In genomic region chr12:39977996-39978590, GRCm38 (mm10) we compare ENCODE assay signal across 16 mouse cellular contexts. TPM values are rescaled to one million over a fixed set of nuclear protein-coding genes. Genes with fewer than 3 reads are reported as not detected.
A peak's percentile ranks its signal among the peaks of the same experiment; 100 is the strongest.
DNase-seq lines count a peak whose midpoint lies in the region; TF ChIP-seq lines count a peak whose summit lies in the region.
"Had no signal": no experiment of that assay in that cellular context is flagged by ENCODE, and none has a peak within 500 bp of the region (broad histone marks: within the 10 kb centered on the region; RNA-seq: fewer than 3 reads in every experiment).

No protein-coding gene starts in this region.

- TF ChIP-seq EP300 in heart, adult 2 months (IDR thresholded peaks at IDR 0.05; ENCODE audit: insufficient read depth, low read depth, low read length), result no peak

- H3K27ac ChIP-seq in heart, adult 2 months, result no peak overlapping the region
- H3K27ac ChIP-seq: embryonic facial prominence, embryonic 10.5 days; heart, embryonic 10.5 days had no signal

- TF ChIP-seq POLR2A in heart, adult 2 months (IDR thresholded peaks at IDR 0.05; ENCODE audit: insufficient read depth, low read depth, low read length), result no peak

- no peaks in the 10 kb centered on the region for H3K4me1 ChIP-seq in heart, adult 2 months (ENCODE audit: control insufficient read depth, insufficient read depth, low read length)
- H3K4me1 ChIP-seq: heart, embryonic 10.5 days had no signal

- H3K36me3 ChIP-seq in heart, adult 2 months (ENCODE audit: control insufficient read depth, insufficient read depth, low read length), result no peaks in the 10 kb centered on the region
- H3K36me3 ChIP-seq: embryonic facial prominence, embryonic 10.5 days; heart, embryonic 10.5 days had no signal

- H3K79me2 ChIP-seq in heart, adult 2 months (replicated peaks; ENCODE audit: control insufficient read depth, insufficient read depth, low read length), result no peaks in the 10 kb centered on the region

- intact Hi-C loops in heart, adult 2 months (cut with DNase I), result no loop called here

- 85% methylated on average over 8 of the region's 8 CpGs for WGBS in heart, adult 2 months

- no peaks in the 10 kb centered on the region; the same call in 1 of the 2 replicates for H3K27me3 ChIP-seq in heart, adult 2 months (ENCODE audit: control insufficient read depth, insufficient read depth, low read length)

- peak; percentile 70 for DNase-seq in adrenal gland, adult 2 months
- DNase-seq in adrenal gland, adult 18-20 months (ENCODE audit: low spot score in 2 of 2), result no peak
- peak; percentile 48 for DNase-seq in right cerebral cortex, adult 18-20 months
- DNase-seq in right cerebral cortex, postnatal 10 days (ENCODE audit: low spot score in 2 of 2), result no peak
- peak; percentile 25 for DNase-seq in fat pad, adult 2 months (ENCODE audit: extremely low read depth, low read depth, low spot score)
- no peak for DNase-seq in urinary bladder, postnatal 36 days (ENCODE audit: low spot score in 2 of 2)
- no peak for DNase-seq in gastrocnemius, postnatal 25 days
- no peak for DNase-seq in heart, adult 2 months
- DNase-seq: cerebellum, adult 8-10 months; kidney, adult 8-10 months; kidney, postnatal 36 days; lung, postnatal 10 days; midbrain, embryonic 14.5 days had no signal

- TF ChIP-seq CTCF in heart, adult 2 months (IDR thresholded peaks at IDR 0.05), result no peak

- no peak overlapping the region for H3K4me3 ChIP-seq in heart, adult 2 months
- H3K4me3 ChIP-seq: embryonic facial prominence, embryonic 10.5 days; heart, embryonic 10.5 days; myocyte had no signal

- H3K9ac ChIP-seq in heart, adult 2 months (ENCODE audit: low read depth, low read length), result no peak overlapping the region

RNA-seq across cellular contexts. Expression of gene Arl4a, which starts 59.7 kb away (rescaled TPM):
- 10 to 100 TPM; 91.3 to 99.1 TPM for total RNA-seq in adrenal gland, adult 2 months (2021)
- polyA plus RNA-seq in adrenal gland, adult 2 months (2012; rRNA removed), result 6.8 and 9.9 TPM in 2 replicates
- total RNA-seq in adrenal gland, adult 18-20 months (2021), result 100 to 1,000 TPM in 1 of 2 experiments, 10 to 100 TPM in 1; 77.2 to 124 TPM
- 10 to 100 TPM; 18.4 to 20.5 TPM for total RNA-seq in gastrocnemius, postnatal 25 days (2021)
- 10 to 100 TPM; 23.8 to 25.9 TPM for total RNA-seq in heart, adult 2 months (2021)
- polyA plus RNA-seq in heart, adult 2 months (2012; rRNA removed), result 8.6 and 12.9 TPM in 2 replicates

Comparison
In these comparisons a context has a peak if more than half of its experiments do, and no peak if none do; other contexts are left out.
1. DNase-seq: peak in adrenal gland, adult 2 months (single experiment), right cerebral cortex, adult 18-20 months (single experiment) and fat pad, adult 2 months (single experiment); none in adrenal gland, adult 18-20 months (0 of 2), right cerebral cortex, postnatal 10 days (0 of 2), urinary bladder, postnatal 36 days (0 of 2), gastrocnemius, postnatal 25 days (single experiment) and heart, adult 2 months (0 of 2).